Mouse (Mus musculus): ENCODE data around the gene Spry2. TPM values are rescaled to one million over a fixed set of nuclear protein-coding genes. Genes with fewer than 3 reads are reported as not detected.

Gene Spry2
- polyA plus RNA-seq (2012; ENCODE audit: insufficient read depth, insufficient read length, missing spikeins) = 12.5 and 14.8 TPM in 2 replicates

GRCm38 (mm10) chr14:105896791-105897568 is at the start of gene Spry2:
Gene Spry2 (minus strand): TSS chr14:105896819.
- H3K27ac ChIP-seq (replicated peaks; ENCODE audit: low read depth, low read length) = peak within 1 kb of the TSS; percentile 87
- peaks cover 5% of the 10 kb centered on the region; the same call in 1 of the 2 replicates for H3K4me1 ChIP-seq (ENCODE audit: control insufficient read depth, insufficient read depth, insufficient read length, low read length)
- H3K4me3 ChIP-seq (ENCODE audit: insufficient read depth, low read depth, low read length) = peak within 1 kb of the TSS; percentile 95

- no peak overlapping the region for H3K4me3 ChIP-seq (ENCODE audit: insufficient read depth, low read depth, low read length)
- H3K27ac ChIP-seq (replicated peaks; ENCODE audit: low read depth, low read length) = no peak overlapping the region
- no peaks in the 10 kb centered on the region for H3K4me1 ChIP-seq (ENCODE audit: control insufficient read depth, insufficient read depth, insufficient read length, low read length)
These were observed 44.7 kb upstream of the Spry2 start for GRCm38 (mm10) chr14:105941353-105941752.

GRCm38 (mm10) chr14:105926726-105927125 is 30.1 kb upstream of the Spry2 start:
- Histone ChIP-seq H3K27ac (replicated peaks; ENCODE audit: low read depth, low read length) (no peak overlapping the region), H3K4me1 (ENCODE audit: control insufficient read depth, insufficient read depth, insufficient read length, low read length) (0 out of 2 replicates have a peak, but pooled peaks cover 2% of the 10 kb centered on the region), H3K4me3 (ENCODE audit: insufficient read depth, low read depth, low read length) (no peak overlapping the region)

GRCm38 (mm10) chr14:105925305-105925704 is 28.7 kb upstream of the Spry2 start:
- H3K4me3 ChIP-seq (ENCODE audit: insufficient read depth, low read depth, low read length) = no peak overlapping the region
- H3K4me1 ChIP-seq (ENCODE audit: control insufficient read depth, insufficient read depth, insufficient read length, low read length) = peaks cover 2% of the 10 kb centered on the region; the same call in 1 of the 2 replicates
- no peak overlapping the region for H3K27ac ChIP-seq (replicated peaks; ENCODE audit: low read depth, low read length)

- H3K27ac ChIP-seq (replicated peaks; ENCODE audit: low read depth, low read length) = no peak overlapping the region
- H3K4me1 ChIP-seq (ENCODE audit: control insufficient read depth, insufficient read depth, insufficient read length, low read length) = peaks cover 2% of the 10 kb centered on the region; the same call in 1 of the 2 replicates
- H3K4me3 ChIP-seq (ENCODE audit: insufficient read depth, low read depth, low read length) = no peak overlapping the region
These were observed 28.1 kb upstream of the Spry2 start for GRCm38 (mm10) chr14:105924712-105925111.

- Histone ChIP-seq H3K4me3 (ENCODE audit: insufficient read depth, low read depth, low read length) (no peak overlapping the region), H3K27ac (replicated peaks; ENCODE audit: low read depth, low read length) (no peak overlapping the region), H3K4me1 (ENCODE audit: control insufficient read depth, insufficient read depth, insufficient read length, low read length) (peaks cover 2% of the 10 kb centered on the region; the same call in 1 of the 2 replicates)
These were observed 26.3 kb upstream of the Spry2 start for GRCm38 (mm10) chr14:105922874-105923273.

- Histone ChIP-seq H3K4me3 (ENCODE audit: insufficient read depth, low read depth, low read length) (no peak overlapping the region), H3K4me1 (ENCODE audit: control insufficient read depth, insufficient read depth, insufficient read length, low read length) (peaks cover 2% of the 10 kb centered on the region; the same call in 1 of the 2 replicates), H3K27ac (replicated peaks; ENCODE audit: low read depth, low read length) (no peak overlapping the region)
These were observed 25.8 kb upstream of the Spry2 start for GRCm38 (mm10) chr14:105922427-105922826.

- Histone ChIP-seq H3K4me3 (ENCODE audit: insufficient read depth, low read depth, low read length) (no peak overlapping the region; the same call in 1 of the 2 replicates), H3K4me1 (ENCODE audit: control insufficient read depth, insufficient read depth, insufficient read length, low read length) (peaks cover 2% of the 10 kb centered on the region; the same call in 1 of the 2 replicates), H3K27ac (replicated peaks; ENCODE audit: low read depth, low read length) (no peak overlapping the region)
These were observed 24.6 kb upstream of the Spry2 start for GRCm38 (mm10) chr14:105921217-105921695.

GRCm38 (mm10) chr14:105920395-105921216 is 24.0 kb upstream of the Spry2 start:
- Histone ChIP-seq H3K4me3 (ENCODE audit: insufficient read depth, low read depth, low read length) (no peak overlapping the region; the same call in 1 of the 2 replicates), H3K4me1 (ENCODE audit: control insufficient read depth, insufficient read depth, insufficient read length, low read length) (peaks cover 2% of the 10 kb centered on the region; the same call in 1 of the 2 replicates)

GRCm38 (mm10) chr14:105907216-105907615 is 10.6 kb upstream of the Spry2 start:
- H3K27ac ChIP-seq (replicated peaks; ENCODE audit: low read depth, low read length) = no peak overlapping the region
- H3K4me3 ChIP-seq (ENCODE audit: insufficient read depth, low read depth, low read length) = no peak overlapping the region

More at GRCm38 (mm10) chr14:105920395-105921216, 24.0 kb upstream of the Spry2 start:
- no peak overlapping the region for H3K27ac ChIP-seq (replicated peaks; ENCODE audit: low read depth, low read length)

GRCm38 (mm10) chr14:105905935-105906334 is 9.3 kb upstream of the Spry2 start:
- no peaks in the 10 kb centered on the region for H3K4me1 ChIP-seq (ENCODE audit: control insufficient read depth, insufficient read depth, insufficient read length, low read length)
- no peak overlapping the region for H3K4me3 ChIP-seq (ENCODE audit: insufficient read depth, low read depth, low read length)
- H3K27ac ChIP-seq (replicated peaks; ENCODE audit: low read depth, low read length) = no peak overlapping the region

More at GRCm38 (mm10) chr14:105907216-105907615, 10.6 kb upstream of the Spry2 start:
- no peaks in the 10 kb centered on the region for H3K4me1 ChIP-seq (ENCODE audit: control insufficient read depth, insufficient read depth, insufficient read length, low read length)

GRCm38 (mm10) chr14:105905509-105905908 is 8.9 kb upstream of the Spry2 start:
- H3K27ac ChIP-seq (replicated peaks; ENCODE audit: low read depth, low read length) = no peak overlapping the region
- no peak overlapping the region for H3K4me3 ChIP-seq (ENCODE audit: insufficient read depth, low read depth, low read length)
- H3K4me1 ChIP-seq (ENCODE audit: control insufficient read depth, insufficient read depth, insufficient read length, low read length) = no peaks in the 10 kb centered on the region

GRCm38 (mm10) chr14:105902807-105903206 is 6.2 kb upstream of the Spry2 start:
- no peak overlapping the region for H3K4me3 ChIP-seq (ENCODE audit: insufficient read depth, low read depth, low read length)
- H3K4me1 ChIP-seq (ENCODE audit: control insufficient read depth, insufficient read depth, insufficient read length, low read length) = no peaks in the 10 kb centered on the region
- H3K27ac ChIP-seq (replicated peaks; ENCODE audit: low read depth, low read length) = no peak overlapping the region

- Histone ChIP-seq H3K4me1 (ENCODE audit: control insufficient read depth, insufficient read depth, insufficient read length, low read length) (no peaks in the 10 kb centered on the region), H3K27ac (replicated peaks; ENCODE audit: low read depth, low read length) (no peak overlapping the region), H3K4me3 (ENCODE audit: insufficient read depth, low read depth, low read length) (no peak overlapping the region)
These were observed 4.2 kb upstream of the Spry2 start for GRCm38 (mm10) chr14:105900841-105901240.

GRCm38 (mm10) chr14:105899116-105899515 is 2.5 kb upstream of the Spry2 start:
- peak overlapping the region; percentile 70 for H3K4me3 ChIP-seq (ENCODE audit: insufficient read depth, low read depth, low read length)
- no peak overlapping the region for H3K27ac ChIP-seq (replicated peaks; ENCODE audit: low read depth, low read length)

More at GRCm38 (mm10) chr14:105899116-105899515, 2.5 kb upstream of the Spry2 start:
- no peaks in the 10 kb centered on the region for H3K4me1 ChIP-seq (ENCODE audit: control insufficient read depth, insufficient read depth, insufficient read length, low read length)
